Mouse (Mus musculus) intestine, embryonic 14.5 days (tissue): ENCODE measurements around the gene Nif3l1. TPM values are rescaled to one million over a fixed set of nuclear protein-coding genes. Genes with fewer than 3 reads are reported as not detected.

Experiments used
- ATAC-seq: fragments of 200-750 bp; cut with Nextera tagmentation; replicated peaks from 2 replicates; pipeline ENCODE4 v1.8.0; 2017; ENCODE audit warnings: low read depth, moderate number of reproducible peaks, moderate TSS enrichment, moderate library complexity; ENCODE audit not compliant: low FRiP score, low TSS enrichment
- DNase-seq: peaks from one replicate; pipeline ENCODE4 v3.0.0-alpha.2; 2018; ENCODE audit warnings: low spot score
- H3K27ac ChIP-seq: fragments of 300-500 bp; sonication (generic); 2 replicates; pipeline ENCODE4 v1.5.1; 2014; ENCODE audit warnings: low read depth, mild to moderate bottlenecking, control low read depth
- H3K27me3 ChIP-seq: fragments of 300-500 bp; sonication (generic); replicated peaks from 2 replicates; pipeline ENCODE4 v1.6.1; 2014; ENCODE audit warnings: low read length, control low read depth; ENCODE audit not compliant: control insufficient read depth, insufficient read depth
- H3K36me3 ChIP-seq: fragments of 300-500 bp; sonication (generic); 2 replicates; pipeline ENCODE4 v1.6.1; 2014; ENCODE audit warnings: low read length, control low read depth; ENCODE audit not compliant: control insufficient read depth, insufficient read depth
- H3K4me1 ChIP-seq: fragments of 300-500 bp; sonication (generic); replicated peaks from 2 replicates; pipeline ENCODE4 v1.6.1; 2014; ENCODE audit warnings: low read length, control low read depth, mixed read lengths; ENCODE audit not compliant: control insufficient read depth, insufficient read depth
- H3K4me2 ChIP-seq: fragments of 300-500 bp; sonication (generic); 2 replicates; pipeline ENCODE4 v1.6.1; 2014; ENCODE audit warnings: low read length
- H3K4me3 ChIP-seq: fragments of 300-500 bp; sonication (generic); 2 replicates; pipeline ENCODE4 v1.5.1; 2014; ENCODE audit warnings: low read depth, low read length, control low read depth, mixed read lengths
- H3K9ac ChIP-seq: fragments of 300-500 bp; sonication (generic); 2 replicates; pipeline ENCODE4 v1.6.1; 2014; ENCODE audit warnings: mild to moderate bottlenecking, low read length
- H3K9me3 ChIP-seq: fragments of 300-500 bp; sonication (generic); 2 replicates; pipeline ENCODE4 v1.6.1; 2016; ENCODE audit warnings: low read length, control low read depth; ENCODE audit not compliant: control insufficient read depth
- WGBS: fragments of 180-500 bp; shearing (Covaris S2); extraction: QIAGEN DNeasy Blood & Tissue Kit; methylation state at CpG from one replicate; pipeline ENCODE4 v1.1.7; 2014; 5-methylcytosine and 5-hydroxymethylcytosine counted together
- polyA plus RNA-seq: library from polyadenylated mRNA; unstranded; fragments of >200 nt; fragmentation: Nextera tagmentation; extraction: Ambion mirVana; gene quantifications from 2 replicates; pipeline ENCODE4 v1.2.1, GENCODE M21; 2014

Nif3l1 gene
- polyA plus RNA-seq, 1 experiment from 2014 or later: 53.1 TPM

DNA sequence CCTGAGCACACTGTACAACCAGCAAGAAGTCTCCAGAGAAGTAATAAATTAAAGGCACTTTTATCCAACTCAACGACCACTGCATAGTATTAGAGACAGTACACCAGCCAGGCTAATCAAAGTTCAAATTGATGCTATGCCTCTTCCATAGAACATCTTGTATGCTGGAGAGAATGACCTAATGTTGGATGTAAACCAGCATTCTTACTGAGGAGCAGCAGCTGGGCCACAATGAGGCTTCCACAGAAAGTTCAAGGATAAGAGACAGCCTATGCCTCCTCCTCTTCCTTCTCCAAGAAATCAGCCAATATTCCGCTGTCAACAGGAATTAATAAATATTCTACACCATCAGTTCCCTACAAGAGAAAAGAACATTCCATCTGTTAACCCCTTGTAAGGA lies 19.0 kb downstream of the Nif3l1 start:
- 60% methylated on average over 2 of the region's 2 CpGs for WGBS

GRCm38 (mm10) chr1:58465042-58465441 lies 20.1 kb downstream of the Nif3l1 start:
- whole genome bisulfite sequencing: 92% methylated on average over 4 of the region's 4 CpGs
- ATAC-seq: no peak
- peaks cover 78% of the 10 kb centered on the region for H3K36me3 ChIP-seq

More for the DNA sequence above, 19.0 kb downstream of the Nif3l1 start:
- Histone ChIP-seq H3K36me3 (peaks cover 78% of the 10 kb centered on the region), H3K9me3 (no peaks in the 10 kb centered on the region), H3K9ac (no peak overlapping the region), H3K4me2 (no peak overlapping the region), H3K4me1 (no peaks in the 10 kb centered on the region), H3K27ac (no peak overlapping the region), H3K27me3 (no peaks in the 10 kb centered on the region), H3K4me3 (no peak overlapping the region)
- no peak for ATAC-seq
- DNase-seq: no peak

DNA sequence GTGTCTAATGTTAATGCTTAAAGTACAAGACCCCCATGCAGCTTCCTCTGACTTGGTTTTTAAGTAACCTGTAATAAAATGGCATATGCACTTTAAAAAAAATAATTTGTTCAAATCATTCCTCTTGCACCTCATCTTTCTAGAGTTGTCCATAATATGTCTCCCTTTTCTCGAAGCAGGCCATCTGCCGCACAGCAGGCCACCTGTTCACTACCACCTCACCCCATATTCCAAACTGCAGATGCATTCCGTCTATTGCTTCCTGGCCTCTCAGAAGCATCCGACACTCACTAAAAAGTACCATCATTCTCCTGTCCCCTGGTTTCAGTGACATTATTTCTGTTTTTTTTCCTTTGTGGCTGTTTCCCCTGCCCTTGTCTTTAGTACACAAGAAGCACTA lies 20.6 kb downstream of the Nif3l1 start:
- Histone ChIP-seq H3K4me3 (no peak overlapping the region), H3K9ac (no peak overlapping the region), H3K4me1 (no peaks in the 10 kb centered on the region), H3K9me3 (no peaks in the 10 kb centered on the region), H3K36me3 (peaks cover 84% of the 10 kb centered on the region), H3K27ac (no peak overlapping the region), H3K4me2 (no peak overlapping the region), H3K27me3 (no peaks in the 10 kb centered on the region)
- WGBS: 97% methylated on average over 4 of the region's 4 CpGs
- ATAC-seq: no peak
- no peak for DNase-seq

More at GRCm38 (mm10) chr1:58465042-58465441, 20.1 kb downstream of the Nif3l1 start:
- Histone ChIP-seq H3K9me3 (no peaks in the 10 kb centered on the region), H3K4me1 (no peaks in the 10 kb centered on the region), H3K27me3 (no peaks in the 10 kb centered on the region), H3K9ac (no peak overlapping the region), H3K4me3 (no peak overlapping the region), H3K27ac (no peak overlapping the region), H3K4me2 (no peak overlapping the region)
- no peak for DNase-seq

DNA sequence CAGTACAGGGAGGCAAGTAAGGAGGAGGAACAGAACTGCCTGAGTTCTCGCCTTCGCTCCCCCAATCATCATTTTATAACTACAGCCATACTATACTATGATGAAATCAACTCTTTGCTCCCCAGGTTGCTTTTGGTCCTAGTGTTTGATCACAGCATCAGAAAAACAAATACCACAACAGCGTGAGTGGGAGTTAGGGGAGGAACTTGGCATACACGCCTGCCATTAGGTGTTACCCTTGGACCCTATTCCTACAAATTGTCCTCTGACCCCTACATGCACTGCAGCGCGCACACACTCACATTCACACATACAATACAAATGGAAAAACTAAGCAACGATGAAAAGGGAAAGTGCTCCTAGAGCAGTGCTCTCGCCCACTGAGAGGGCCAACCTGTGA lies 30.7 kb downstream of the Nif3l1 start:
- Histone ChIP-seq H3K27me3 (no peaks in the 10 kb centered on the region), H3K9me3 (no peaks in the 10 kb centered on the region), H3K9ac (no peak overlapping the region), H3K4me1 (no peaks in the 10 kb centered on the region), H3K4me2 (no peak overlapping the region), H3K4me3 (no peak overlapping the region), H3K27ac (no peak overlapping the region), H3K36me3 (peaks cover 87% of the 10 kb centered on the region)
- DNase-seq: no peak
- ATAC-seq: no peak
- WGBS: 95% methylated on average over 8 of the region's 8 CpGs

GRCm38 (mm10) chr1:58482647-58483046 lies 37.7 kb downstream of the Nif3l1 start:
- H3K36me3 ChIP-seq: peaks cover 71% of the 10 kb centered on the region
- ATAC-seq: no peak
- no peak for DNase-seq
- no peak overlapping the region for H3K27ac ChIP-seq
- no peak overlapping the region for H3K4me3 ChIP-seq
- H3K4me1 ChIP-seq: no peaks in the 10 kb centered on the region
- 94% methylated on average over 4 of the region's 4 CpGs for WGBS
- H3K9ac ChIP-seq: no peak overlapping the region
- no peaks in the 10 kb centered on the region for H3K9me3 ChIP-seq
- H3K27me3 ChIP-seq: no peaks in the 10 kb centered on the region
- no peak overlapping the region for H3K4me2 ChIP-seq

DNA sequence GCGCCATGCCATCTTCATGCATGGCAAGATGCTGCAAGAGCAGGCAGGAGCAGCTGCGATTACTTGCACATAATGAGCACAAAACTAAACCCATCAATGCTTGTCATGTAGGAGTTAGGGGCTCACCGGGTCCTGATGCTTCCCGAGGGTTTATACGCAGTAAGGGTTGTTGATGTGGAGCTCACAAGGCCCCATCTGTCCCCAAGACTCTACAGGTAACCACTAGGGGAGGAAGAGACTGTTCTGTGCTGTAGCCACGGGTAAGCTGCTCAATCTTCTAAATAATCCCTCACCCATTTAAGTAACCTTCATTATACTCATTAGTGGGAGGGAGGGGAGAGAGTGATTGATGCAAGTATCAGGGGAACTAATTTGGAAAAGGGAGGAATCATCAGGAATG lies 50.7 kb downstream of the Nif3l1 start:
- no peak for DNase-seq
- no peak overlapping the region for H3K27ac ChIP-seq
- no peaks in the 10 kb centered on the region for H3K4me1 ChIP-seq
- H3K9ac ChIP-seq: no peak overlapping the region
- H3K9me3 ChIP-seq: no peaks in the 10 kb centered on the region
- 93% methylated on average over 6 of the region's 6 CpGs for WGBS
- H3K4me3 ChIP-seq: no peak overlapping the region
- peaks cover 92% of the 10 kb centered on the region for H3K36me3 ChIP-seq
- H3K4me2 ChIP-seq: no peak overlapping the region
- no peak for ATAC-seq
- no peaks in the 10 kb centered on the region for H3K27me3 ChIP-seq

- H3K36me3 ChIP-seq: peaks cover 77% of the 10 kb centered on the region
- H3K27me3 ChIP-seq: no peaks in the 10 kb centered on the region
- no peak for DNase-seq
- H3K9ac ChIP-seq: no peak overlapping the region
- no peak overlapping the region for H3K4me3 ChIP-seq
- 96% methylated on average over 4 of the region's 4 CpGs for WGBS
- H3K9me3 ChIP-seq: no peaks in the 10 kb centered on the region
- ATAC-seq: no peak
- no peak overlapping the region for H3K27ac ChIP-seq
- H3K4me2 ChIP-seq: no peak overlapping the region
- no peaks in the 10 kb centered on the region for H3K4me1 ChIP-seq
Measured at GRCm38 (mm10) chr1:58497678-58498077, 52.7 kb downstream of the Nif3l1 start.

DNA sequence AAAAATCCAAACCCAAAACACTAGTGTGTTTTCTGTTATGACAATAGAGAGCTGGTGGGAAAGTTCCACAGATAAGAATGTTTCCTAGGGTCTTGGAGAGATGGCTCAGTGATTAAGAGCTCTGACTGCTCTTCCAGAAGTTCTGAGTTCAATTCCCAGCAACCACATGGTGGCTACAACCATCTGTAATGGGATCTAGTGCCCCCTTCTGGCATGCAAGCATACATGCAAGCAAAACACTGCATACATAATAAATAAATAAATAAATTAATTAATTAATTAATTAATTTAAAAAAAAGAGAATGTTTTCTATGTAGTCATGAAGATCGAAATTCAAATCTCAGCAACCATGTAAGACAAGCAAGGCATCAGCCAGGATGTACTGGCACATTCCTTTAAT lies 53.8 kb downstream of the Nif3l1 start:
- H3K4me2 ChIP-seq: no peak overlapping the region
- H3K27ac ChIP-seq: no peak overlapping the region
- H3K36me3 ChIP-seq: peaks cover 70% of the 10 kb centered on the region
- WGBS: 93% methylated on average over 1 of the region's 1 CpGs
- H3K4me1 ChIP-seq: peaks cover 7% of the 10 kb centered on the region
- H3K4me3 ChIP-seq: no peak overlapping the region
- H3K27me3 ChIP-seq: no peaks in the 10 kb centered on the region
- ATAC-seq (no peak), DNase-seq (no peak)
- no peaks in the 10 kb centered on the region for H3K9me3 ChIP-seq
- no peak overlapping the region for H3K9ac ChIP-seq

- no peak for ATAC-seq
- Histone ChIP-seq H3K4me3 (0 out of 2 replicates have a peak overlapping the region, but pooled peaks have one; percentile 91), H3K9me3 (peaks cover 19% of the 10 kb centered on the region), H3K27me3 (no peaks in the 10 kb centered on the region), H3K36me3 (peaks cover 28% of the 10 kb centered on the region), H3K27ac (no peak overlapping the region), H3K9ac (no peak overlapping the region), H3K4me2 (peak overlapping the region; percentile 95; the same call in 1 of the 2 replicates), H3K4me1 (peaks cover 9% of the 10 kb centered on the region)
- DNase-seq: no peak
Measured at GRCm38 (mm10) chr1:58503134-58503533, 58.2 kb downstream of the Nif3l1 start.
